Mouse (Mus musculus) MEL (cell line): ENCODE data around the gene Gprc5b. TPM values are rescaled to one million over a fixed set of nuclear protein-coding genes. Genes with fewer than 3 reads are reported as not detected.

Experiments used
- DNase-seq: peaks from one replicate; pipeline ENCODE4 v3.0.0; 2011; ENCODE audit warnings: low read depth, low spot score
- H3K27ac ChIP-seq: 2 replicates; pipeline ENCODE4 v1.5.1; 2012; ENCODE audit warnings: low read depth, mild to moderate bottlenecking, control low read depth, low read length, moderate library complexity; ENCODE audit not compliant: control insufficient read depth
- H3K27me3 ChIP-seq, 2 experiments: fragments of 150-350 bp in 1 of 2; sonication (generic) in 1 of 2; 2 replicates each; pipeline ENCODE4 v1.6.1; 2012; ENCODE audit warnings: low read length in 2 of 2, mild to moderate bottlenecking in 2 of 2, improper control_type of control experiment in 1 of 2, moderate library complexity in 1 of 2; ENCODE audit not compliant: insufficient read depth in 2 of 2, control insufficient read depth in 1 of 2
- H3K36me3 ChIP-seq, 2 experiments: 2 replicates each; pipeline ENCODE4 v1.6.1; 2012 to 2014; ENCODE audit warnings: low read length in 2 of 2, improper control_type of control experiment in 1 of 2, inconsistent platforms in 1 of 2, mild to moderate bottlenecking in 1 of 2; ENCODE audit not compliant: insufficient read depth in 2 of 2, control insufficient read depth in 1 of 2
- H3K4me1 ChIP-seq, 2 experiments: fragments of 150-350 bp in 1 of 2; sonication (generic) in 1 of 2; 2 replicates each; pipeline ENCODE4 v1.6.1; 2012; ENCODE audit warnings: low read length in 2 of 2, improper control_type of control experiment in 1 of 2, mild to moderate bottlenecking in 1 of 2; ENCODE audit not compliant: insufficient read depth in 2 of 2, control insufficient read depth in 1 of 2
- H3K4me3 ChIP-seq, 2 experiments: fragments of 150-350 bp in 1 of 2; sonication (generic) in 1 of 2; 2 replicates each; pipeline ENCODE4 v1.5.1; 2012; ENCODE audit warnings: low read depth in 2 of 2, low read length in 2 of 2, mild to moderate bottlenecking in 2 of 2, moderate library complexity in 2 of 2, control low read depth in 1 of 2, improper control_type of control experiment in 1 of 2; ENCODE audit not compliant: control insufficient read depth in 1 of 2, insufficient read depth in 1 of 2
- H3K79me2 ChIP-seq: 2 replicates; pipeline ENCODE4 v1.6.1; 2012; ENCODE audit warnings: mild to moderate bottlenecking, low read length, moderate library complexity; ENCODE audit not compliant: control insufficient read depth, poor library complexity, insufficient read depth
- H3K9ac ChIP-seq: 2 replicates; pipeline ENCODE4 v1.6.1; 2012; ENCODE audit warnings: low read depth, mild to moderate bottlenecking, control low read depth, low read length, moderate library complexity; ENCODE audit not compliant: control insufficient read depth, poor library complexity, severe bottlenecking
- H3K9me3 ChIP-seq: fragments of 150-350 bp; sonication (generic); replicated peaks from 2 replicates; pipeline ENCODE4 v1.6.1; 2012; ENCODE audit warnings: mild to moderate bottlenecking, low read length, improper control_type of control experiment, moderate library complexity; ENCODE audit not compliant: insufficient read depth
- BHLHE40 ChIP-seq: IDR thresholded peaks from 2 replicates; pipeline ENCODE4 v1.6.1; 2012; ENCODE audit warnings: low read depth, mild to moderate bottlenecking, inconsistent platforms, low read length, improper control_type of control experiment, borderline replicate concordance
- CTCF ChIP-seq, 3 experiments: IDR thresholded peaks in 2 of 3; conservative IDR thresholded peaks in 1 of 3; 2 replicates each; pipeline ENCODE4 v1.5.1; 2011 to 2012; ENCODE audit warnings: low read length in 3 of 3, low read depth in 2 of 3, mild to moderate bottlenecking in 2 of 3, improper control_type of control experiment in 1 of 3, inconsistent platforms in 1 of 3, mixed read lengths in 1 of 3, moderate library complexity in 1 of 3; ENCODE audit not compliant: control insufficient read depth in 1 of 3, insufficient read depth in 1 of 3, poor library complexity in 1 of 3, severe bottlenecking in 1 of 3
- E2F4 ChIP-seq: IDR thresholded peaks from 2 replicates; pipeline ENCODE4 v1.6.1; 2011; ENCODE audit warnings: low read depth, low read length, improper control_type of control experiment, borderline replicate concordance
- EP300 ChIP-seq, 2 experiments: IDR thresholded peaks; 2 replicates each; pipeline ENCODE4 v1.6.1; 2011; ENCODE audit warnings: improper control_type of control experiment in 2 of 2, low read length in 2 of 2, low read depth in 1 of 2, mild to moderate bottlenecking in 1 of 2
- GABPA ChIP-seq: IDR thresholded peaks from 2 replicates; pipeline ENCODE4 v1.6.1; 2012; ENCODE audit warnings: low read depth, mild to moderate bottlenecking, inconsistent platforms, low read length, improper control_type of control experiment, moderate library complexity
- GATA1 ChIP-seq: IDR thresholded peaks from 2 replicates; pipeline ENCODE4 v1.6.1; 2011; ENCODE audit warnings: low read depth, low read length, improper control_type of control experiment
- HCFC1 ChIP-seq: IDR thresholded peaks from 2 replicates; pipeline ENCODE4 v1.6.1; 2012; ENCODE audit warnings: low read depth, mild to moderate bottlenecking, inconsistent platforms, low read length, improper control_type of control experiment, moderate library complexity
- JUND ChIP-seq: IDR thresholded peaks from 2 replicates; pipeline ENCODE4 v1.6.1; 2011; ENCODE audit warnings: low read depth, mild to moderate bottlenecking, improper control_type of control experiment, low read length
- MAX ChIP-seq: IDR thresholded peaks from 2 replicates; pipeline ENCODE4 v1.6.1; 2011; ENCODE audit warnings: low read length, improper control_type of control experiment
- MAZ ChIP-seq: IDR thresholded peaks from 2 replicates; pipeline ENCODE4 v1.6.1; 2012; ENCODE audit warnings: low read depth, mild to moderate bottlenecking, inconsistent platforms, low read length, improper control_type of control experiment
- MEF2A ChIP-seq: IDR thresholded peaks from 2 replicates; pipeline ENCODE4 v1.6.1; 2014; ENCODE audit warnings: low read depth, mild to moderate bottlenecking, inconsistent platforms, low read length, improper control_type of control experiment; ENCODE audit not compliant: poor library complexity, insufficient replicate concordance, severe bottlenecking; ENCODE audit errors: extremely low read depth
- MXI1 ChIP-seq: IDR thresholded peaks from 2 replicates; pipeline ENCODE4 v1.6.1; 2011; ENCODE audit warnings: mild to moderate bottlenecking, low read depth, low read length, improper control_type of control experiment
- MYC ChIP-seq: IDR thresholded peaks from 2 replicates; pipeline ENCODE4 v1.6.1; 2011; ENCODE audit warnings: low read depth, mild to moderate bottlenecking, low read length, improper control_type of control experiment, moderate library complexity
- NELFE ChIP-seq: IDR thresholded peaks from 2 replicates; pipeline ENCODE4 v1.6.1; 2011; ENCODE audit warnings: low read depth, low read length, improper control_type of control experiment
- NRF1 ChIP-seq: IDR thresholded peaks from 2 replicates; pipeline ENCODE4 v1.6.1; 2014; ENCODE audit warnings: low read depth, mild to moderate bottlenecking, inconsistent platforms, low read length, improper control_type of control experiment, moderate library complexity; ENCODE audit not compliant: poor library complexity, insufficient read depth, severe bottlenecking
- POLR2A ChIP-seq, 2 experiments: IDR thresholded peaks; 2 replicates each; pipeline ENCODE4 v1.6.1; 2011 to 2012; ENCODE audit warnings: low read length in 2 of 2, mild to moderate bottlenecking in 2 of 2, control low read depth in 1 of 2, improper control_type of control experiment in 1 of 2, low read depth in 1 of 2, moderate library complexity in 1 of 2; ENCODE audit not compliant: control insufficient read depth in 1 of 2, insufficient read depth in 1 of 2, poor library complexity in 1 of 2
- POLR2AphosphoS2 ChIP-seq: IDR thresholded peaks from 2 replicates; pipeline ENCODE4 v1.6.1; 2011; ENCODE audit warnings: low read length, improper control_type of control experiment
- RCOR1 ChIP-seq: IDR thresholded peaks from 2 replicates; pipeline ENCODE4 v1.6.1; 2012; ENCODE audit warnings: low read depth, mild to moderate bottlenecking, inconsistent platforms, low read length, improper control_type of control experiment
- SIN3A ChIP-seq: IDR thresholded peaks from 2 replicates; pipeline ENCODE4 v1.6.1; 2012; ENCODE audit warnings: low read length, improper control_type of control experiment, inconsistent platforms
- TAL1 ChIP-seq: IDR thresholded peaks from 2 replicates; pipeline ENCODE4 v1.6.1; 2012; ENCODE audit warnings: mild to moderate bottlenecking, inconsistent platforms, low read length, moderate library complexity, mixed read lengths
- TBP ChIP-seq: IDR thresholded peaks from 2 replicates; pipeline ENCODE4 v1.8.0; 2011; ENCODE audit warnings: low read depth, low read length, improper control_type of control experiment
- UBTF ChIP-seq: IDR thresholded peaks from 2 replicates; pipeline ENCODE4 v1.6.1; 2012; ENCODE audit warnings: low read depth, mild to moderate bottlenecking, inconsistent platforms, low read length, improper control_type of control experiment, moderate library complexity, borderline replicate concordance; ENCODE audit not compliant: insufficient read depth
- USF1 ChIP-seq: IDR thresholded peaks from 2 replicates; pipeline ENCODE4 v1.6.1; 2014; ENCODE audit warnings: low read depth, mild to moderate bottlenecking, inconsistent platforms, low read length, improper control_type of control experiment, moderate library complexity
- ZC3H11A ChIP-seq: IDR thresholded peaks from 2 replicates; pipeline ENCODE4 v1.6.1; 2012; ENCODE audit warnings: low read depth, mild to moderate bottlenecking, inconsistent platforms, low read length, improper control_type of control experiment
- polyA plus RNA-seq, 2 experiments: library from polyadenylated mRNA; stranded (reverse) in 1 of 2; unstranded in 1 of 2; fragments of >175 nt in 1 of 2; fragments of >200 nt in 1 of 2; gene quantifications; 2 replicates each; pipeline versions ENCODE4 v1.2.1 to v1.2.4; 2012; ENCODE audit warnings: low replicate concordance in 2 of 2, low read depth in 1 of 2; ENCODE audit not compliant: insufficient read length in 2 of 2, insufficient read depth in 1 of 2, missing spikeins in 1 of 2
- total RNA-seq: library from RNA; depleted of rRNA; stranded (reverse); fragments of 300-350 nt; gene quantifications from 2 replicates; pipeline ENCODE4 v1.2.3, GENCODE M21; 2012

Gene Gprc5b
- total and polyA plus RNA-seq, 3 experiments, result not detected

DNA sequence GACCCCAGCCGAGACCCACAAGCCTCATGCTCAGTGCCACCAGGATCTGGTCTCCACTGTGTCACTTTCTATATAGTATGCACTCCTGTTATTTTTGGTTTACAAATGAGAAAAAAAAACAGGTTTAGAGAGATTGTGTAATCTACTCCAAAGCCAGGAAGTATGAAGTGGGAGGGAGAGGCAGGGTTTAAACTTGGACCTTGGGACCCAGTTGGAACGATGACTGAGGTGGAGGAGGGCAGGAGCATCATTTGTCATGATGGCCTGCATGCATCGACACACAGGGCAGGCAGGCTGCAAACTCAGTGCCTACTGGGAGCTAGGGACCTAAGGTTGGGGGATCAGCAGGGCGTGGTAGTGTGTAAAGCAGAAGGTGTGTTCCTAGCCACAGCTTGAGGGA, 12.4 kb downstream of the Gprc5b start:
- no peak for TF ChIP-seq ZC3H11A
- no peak for TF ChIP-seq MAX
- no peak for TF ChIP-seq BHLHE40
- TF ChIP-seq E2F4, result no peak
- no peak for TF ChIP-seq POLR2AphosphoS2
- TF ChIP-seq, all 39 proteins: peak for 0
- H3K4me3 ChIP-seq, result no peak overlapping the region
- H3K36me3 ChIP-seq, result no peaks in the 10 kb centered on the region
- no peak overlapping the region for H3K27ac ChIP-seq
- H3K9ac ChIP-seq, result no peak overlapping the region
- H3K4me1 ChIP-seq, result no peaks in the 10 kb centered on the region
- no peaks in the 10 kb centered on the region; a peak in 1 of 4 replicates for H3K27me3 ChIP-seq
- DNase-seq, result no peak
- H3K9me3 ChIP-seq, result no peaks in the 10 kb centered on the region
- no peaks in the 10 kb centered on the region for H3K79me2 ChIP-seq

DNA sequence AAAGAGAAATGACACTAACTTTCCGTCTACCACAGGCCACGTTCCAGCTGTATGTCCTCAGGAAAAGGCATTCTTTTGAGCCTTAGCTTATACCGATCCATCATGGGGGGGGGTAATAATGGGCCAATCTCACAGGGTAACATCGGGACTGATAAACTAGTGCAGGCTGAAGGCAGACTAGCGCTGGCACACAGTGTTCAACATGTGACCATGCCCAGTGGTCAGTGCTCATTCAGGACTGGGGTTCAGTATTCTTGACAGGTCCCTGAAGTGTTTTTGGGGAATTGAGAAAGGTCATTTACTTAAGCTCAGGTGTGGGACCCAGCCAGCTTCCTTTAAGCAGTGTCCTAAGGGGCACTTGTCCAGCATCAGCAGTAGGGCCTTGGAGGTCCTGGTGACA, 13.2 kb downstream of the Gprc5b start:
- Histone ChIP-seq H3K9ac (no peak overlapping the region), H3K4me1 (no peaks in the 10 kb centered on the region), H3K27ac (no peak overlapping the region), H3K27me3 (no peaks in the 10 kb centered on the region), H3K36me3 (no peaks in the 10 kb centered on the region), H3K9me3 (no peaks in the 10 kb centered on the region), H3K79me2 (no peaks in the 10 kb centered on the region)
- no peak for DNase-seq
- TF ChIP-seq EP300 (IDR thresholded peaks at IDR 0.05; ENCODE audit: low read depth in 1 of 2, low read length in 2 of 2) (no peak), GABPA (no peak), HCFC1 (no peak), SIN3A (no peak), TAL1 (no peak), UBTF (no peak), POLR2AphosphoS2 (no peak), NRF1 (no peak), USF1 (no peak), NELFE (no peak), CTCF (IDR thresholded peaks at IDR 0.05 in 2 of 3, conservative IDR thresholded peaks at IDR 0.05 in 1 of 3; ENCODE audit: control insufficient read depth in 1 of 3, insufficient read depth in 1 of 3, low read depth in 2 of 3, low read length in 3 of 3, poor library complexity in 1 of 3, severe bottlenecking in 1 of 3) (no peak), TBP (no peak)
- TF ChIP-seq, all 39 proteins: peak for 0
- H3K4me3 ChIP-seq, result no peak overlapping the region

DNA sequence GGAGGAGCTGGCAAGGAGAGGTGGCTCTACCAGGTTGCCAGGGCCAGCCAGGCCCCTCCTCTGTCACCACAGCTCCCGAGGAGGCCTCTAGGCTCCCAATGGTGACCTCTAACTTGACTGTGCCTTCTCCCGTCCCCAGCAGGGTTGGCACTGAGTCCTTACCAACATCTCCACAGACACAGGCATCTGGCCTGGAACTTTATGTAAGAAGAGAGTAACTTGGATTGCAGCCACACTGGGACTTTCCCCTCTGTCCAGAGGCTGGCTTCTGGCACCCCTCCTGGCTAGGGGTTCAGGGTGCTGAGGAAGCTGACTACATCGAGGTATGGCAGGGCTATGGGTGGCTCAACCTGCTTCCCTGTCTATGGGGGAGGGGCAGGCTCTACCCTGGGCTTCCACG, 13.7 kb downstream of the Gprc5b start:
- DNase-seq, result no peak
- no peaks in the 10 kb centered on the region for H3K27me3 ChIP-seq
- no peak overlapping the region for H3K9ac ChIP-seq
- no peaks in the 10 kb centered on the region for H3K79me2 ChIP-seq
- H3K27ac ChIP-seq, result no peak overlapping the region
- no peaks in the 10 kb centered on the region for H3K36me3 ChIP-seq
- H3K4me3 ChIP-seq, result no peak overlapping the region
- no peaks in the 10 kb centered on the region for H3K4me1 ChIP-seq
- TF ChIP-seq MAX (no peak), JUND (no peak), RCOR1 (no peak), TBP (no peak), MYC (no peak), SIN3A (no peak), GATA1 (no peak), MAZ (no peak), NRF1 (no peak), E2F4 (no peak), BHLHE40 (no peak), MXI1 (no peak), MEF2A (no peak), POLR2A (IDR thresholded peaks at IDR 0.05; ENCODE audit: control insufficient read depth in 1 of 2, insufficient read depth in 1 of 2, low read depth in 1 of 2, low read length in 2 of 2, poor library complexity in 1 of 2) (no peak), USF1 (no peak)
- H3K9me3 ChIP-seq, result no peaks in the 10 kb centered on the region
